Mouse (Mus musculus) thymus, adult 2 months (tissue): ENCODE results near the gene Slc8a1.

ENCODE experiments used
- CTCF ChIP-seq: fragments of 200-500 bp; IDR thresholded peaks from 2 replicates; pipeline ENCODE4 v1.5.1; 2012; ENCODE audit warnings: mild to moderate bottlenecking, control low read depth, low read length, moderate library complexity, borderline replicate concordance; ENCODE audit not compliant: control insufficient read depth, poor library complexity, insufficient read depth; ENCODE audit errors: extremely low read depth
- POLR2A ChIP-seq: fragments of 200-500 bp; IDR thresholded peaks from 2 replicates; pipeline ENCODE4 v1.6.1; 2012; ENCODE audit warnings: mild to moderate bottlenecking, low read length, control low read depth, moderate library complexity; ENCODE audit not compliant: control insufficient read depth, poor library complexity, insufficient read depth; ENCODE audit errors: extremely low read depth

DNA sequence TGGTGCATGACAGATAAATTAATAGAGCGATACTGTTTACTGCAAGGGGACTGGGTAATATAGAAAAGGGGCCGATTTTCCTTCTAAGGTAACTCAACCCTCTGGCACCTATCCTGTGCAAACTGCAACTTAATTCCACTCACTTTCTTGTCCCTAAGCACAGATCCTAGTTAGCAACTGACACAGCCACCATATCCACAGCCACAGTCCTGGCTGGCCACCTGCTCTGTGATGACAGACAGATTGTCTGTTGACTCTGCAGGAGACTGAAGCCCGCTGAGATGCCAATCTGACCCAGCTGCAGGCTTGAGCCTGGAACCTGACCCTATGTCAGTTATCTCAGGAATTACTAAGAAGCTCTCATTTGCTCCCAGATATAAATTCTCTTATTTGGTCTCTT, 62.0 kb downstream of the Slc8a1 start:
- TF ChIP-seq POLR2A (no peak), CTCF (no peak)
